Mouse (Mus musculus) embryonic fibroblast, embryonic 13.5 days (primary cell): Measurements from ENCODE around the gene Fndc9.

Experiments
- CTCF ChIP-seq: IDR thresholded peaks from 2 replicates; pipeline ENCODE4 v1.5.1; 2011; ENCODE audit warnings: mild to moderate bottlenecking, control low read depth, low read length, moderate library complexity, borderline replicate concordance; ENCODE audit not compliant: insufficient read depth
- POLR2A ChIP-seq: IDR thresholded peaks from 2 replicates; pipeline ENCODE4 v1.6.1; 2011; ENCODE audit warnings: low read depth, mild to moderate bottlenecking, control low read depth, low read length, moderate library complexity

- TF ChIP-seq CTCF (no peak), POLR2A (no peak)
Measured at GRCm38 (mm10) chr11:46276168-46276567, 40.8 kb downstream of the Fndc9 start.
